Mouse (Mus musculus): ENCODE measurements around the gene Itgb1bp1.

The Itgb1bp1 gene

GRCm38 (mm10) chr12:21247711-21248392, 38.2 kb downstream of the Itgb1bp1 start:
- no peak for DNase-seq (ENCODE audit: low read depth, low spot score)

GRCm38 (mm10) chr12:21244375-21244960, 41.6 kb downstream of the Itgb1bp1 start:
- DNase-seq (ENCODE audit: low read depth, low spot score): no peak

GRCm38 (mm10) chr12:21241965-21242364, 44.1 kb downstream of the Itgb1bp1 start:
- no peak for DNase-seq (ENCODE audit: low read depth, low spot score)

- no peak for DNase-seq (ENCODE audit: low read depth, low spot score)
These were observed 51.5 kb downstream of the Itgb1bp1 start for GRCm38 (mm10) chr12:21234560-21234959.

GRCm38 (mm10) chr12:21233727-21234126, 52.4 kb downstream of the Itgb1bp1 start:
- DNase-seq (ENCODE audit: low read depth, low spot score): no peak

- DNase-seq (ENCODE audit: low read depth, low spot score): no peak
These were observed 56.8 kb downstream of the Itgb1bp1 start for GRCm38 (mm10) chr12:21229076-21229918.

GRCm38 (mm10) chr12:21228650-21229049, 57.4 kb downstream of the Itgb1bp1 start:
- no peak for DNase-seq (ENCODE audit: low read depth, low spot score)

- DNase-seq (ENCODE audit: low read depth, low spot score): peak; percentile 56
These were observed 58.8 kb downstream of the Itgb1bp1 start for GRCm38 (mm10) chr12:21227076-21227980.

- DNase-seq (ENCODE audit: low read depth, low spot score): no peak
These were observed 59.8 kb downstream of the Itgb1bp1 start for GRCm38 (mm10) chr12:21226316-21226715.

- DNase-seq (ENCODE audit: low read depth, low spot score): no peak
These were observed 60.7 kb downstream of the Itgb1bp1 start for GRCm38 (mm10) chr12:21225358-21225757.

- DNase-seq (ENCODE audit: low read depth, low spot score): no peak
These were observed 62.2 kb downstream of the Itgb1bp1 start for GRCm38 (mm10) chr12:21223923-21224322.

GRCm38 (mm10) chr12:21220596-21220995, 65.5 kb downstream of the Itgb1bp1 start:
- no peak for DNase-seq (ENCODE audit: low read depth, low spot score)

GRCm38 (mm10) chr12:21217776-21218444, 68.2 kb downstream of the Itgb1bp1 start:
- no peak for DNase-seq (ENCODE audit: low read depth, low spot score)

- no peak for DNase-seq (ENCODE audit: low read depth, low spot score)
These were observed 71.4 kb downstream of the Itgb1bp1 start for GRCm38 (mm10) chr12:21214551-21215165.

- DNase-seq (ENCODE audit: low read depth, low spot score): no peak
These were observed 73.2 kb downstream of the Itgb1bp1 start for GRCm38 (mm10) chr12:21212876-21213275.

GRCm38 (mm10) chr12:21209273-21209672, 76.8 kb downstream of the Itgb1bp1 start:
- DNase-seq (ENCODE audit: low read depth, low spot score): no peak

- no peak for DNase-seq (ENCODE audit: low read depth, low spot score)
These were observed 77.8 kb downstream of the Itgb1bp1 start for GRCm38 (mm10) chr12:21208172-21208795.

GRCm38 (mm10) chr12:21207422-21207821, 78.7 kb downstream of the Itgb1bp1 start:
- no peak for DNase-seq (ENCODE audit: low read depth, low spot score)

GRCm38 (mm10) chr12:21205799-21206198, 80.3 kb downstream of the Itgb1bp1 start:
- DNase-seq (ENCODE audit: low read depth, low spot score): no peak
